Mouse (Mus musculus): Measurements from ENCODE around the gene Vps11. TPM values are rescaled to one million over a fixed set of nuclear protein-coding genes. Genes with fewer than 3 reads are reported as not detected.

The Vps11 gene
- total and polyA plus RNA-seq, 2 experiments from 2014 or later: 17.7 to 27.8 TPM

DNA sequence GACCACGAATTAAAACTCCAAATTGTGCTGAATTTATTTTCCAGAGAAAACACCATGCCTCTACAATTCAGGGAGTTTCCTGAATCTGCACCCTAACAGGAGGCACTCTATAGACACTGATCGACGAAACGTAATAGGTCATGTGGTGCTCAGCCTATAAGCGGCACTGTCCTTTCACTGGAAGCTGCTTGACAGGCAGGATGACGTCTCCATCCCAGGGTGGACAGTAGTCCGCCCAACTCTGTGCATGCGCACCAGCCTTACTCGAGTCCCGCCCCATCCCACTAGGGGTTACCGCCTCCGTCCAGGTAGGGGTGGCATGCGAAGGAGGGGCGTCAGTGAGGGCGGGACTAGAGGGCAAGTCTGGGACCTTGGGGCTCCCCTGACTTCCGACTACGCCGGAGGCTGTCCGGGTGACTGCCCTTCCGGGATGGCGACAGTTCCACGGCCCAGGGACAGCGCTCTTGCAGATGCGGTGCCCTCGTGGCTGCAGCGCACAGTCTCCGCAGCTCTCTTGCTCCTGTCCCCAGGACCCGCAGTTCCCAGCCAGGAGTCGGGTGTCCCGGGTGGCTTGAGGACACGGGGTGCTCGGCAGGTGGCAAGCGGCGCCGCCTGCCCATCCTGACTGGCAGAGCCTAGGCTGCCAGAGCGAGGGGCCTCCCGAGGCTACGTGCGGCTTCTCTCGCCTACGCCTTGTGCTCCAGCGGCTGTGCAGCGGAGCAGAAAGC, 35.4 kb upstream of the Vps11 start, which contains the start of gene Slc37a4:
Gene Slc37a4 (plus strand): TSS at position 169 of the 728 bp plus-strand sequence.
- Histone ChIP-seq H3K36me3 (replicated peaks; ENCODE audit: control insufficient read depth, insufficient read depth, low read length) (peaks cover 14% of the 10 kb centered on the region), H3K27ac (ENCODE audit: low read depth) (peak within 1 kb of the TSS; percentile 90), H3K4me1 (ENCODE audit: control insufficient read depth, insufficient read depth) (peaks cover 33% of the 10 kb centered on the region), H3K27me3 (ENCODE audit: control insufficient read depth, insufficient read depth, low read length) (no peaks in the 10 kb centered on the region), H3K4me2 (ENCODE audit: low read depth, low read length) (peak within 1 kb of the TSS; percentile 96), H3K4me3 (ENCODE audit: low read depth, low read length) (peak within 1 kb of the TSS; percentile 70), H3K9me3 (replicated peaks; ENCODE audit: control insufficient read depth, low read length) (no peaks in the 10 kb centered on the region), H3K9ac (replicated peaks; ENCODE audit: low read depth, low read length) (peak within 1 kb of the TSS; percentile 59)
- WGBS: under 1% methylated on average over 43 of the region's 43 CpGs
- ATAC-seq (ENCODE audit: insufficient read depth, low read depth) (peak; percentile 94), DNase-seq (ENCODE audit: low spot score) (peak; percentile 96)
- TF ChIP-seq EP300 (IDR thresholded peaks at IDR 0.05; ENCODE audit: low read depth) (0 out of 2 replicates have a peak, but pooled peaks have one; percentile 24), CTCF (IDR thresholded peaks at IDR 0.05; ENCODE audit: low read depth) (no peak)

DNA sequence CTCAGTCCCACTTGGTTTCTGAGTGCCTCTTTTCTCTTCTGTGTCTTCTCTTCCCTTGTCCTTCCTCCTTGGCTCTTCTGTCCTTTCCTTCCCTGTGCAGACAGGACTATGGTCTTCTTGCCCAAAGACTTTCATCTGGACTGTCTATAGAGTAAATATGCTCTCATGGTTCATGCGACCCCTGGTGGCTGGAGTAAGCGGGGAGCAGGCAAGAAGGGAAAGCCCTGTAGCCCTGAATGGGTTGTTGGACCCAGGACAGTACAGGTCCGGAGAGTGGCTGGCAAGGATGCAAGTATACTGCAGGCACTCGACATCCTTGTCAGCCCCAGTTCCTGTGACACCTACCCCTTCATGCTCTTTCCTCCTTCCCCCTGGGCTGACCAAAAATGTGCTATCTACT, 30.0 kb upstream of the Vps11 start:
- DNase-seq (ENCODE audit: low spot score) (peak; percentile 46), ATAC-seq (ENCODE audit: insufficient read depth, low read depth) (peak; percentile 57)
- no peak overlapping the region for H3K4me2 ChIP-seq (ENCODE audit: low read depth, low read length)
- TF ChIP-seq CTCF (IDR thresholded peaks at IDR 0.05; ENCODE audit: low read depth) (peak; percentile 79), EP300 (IDR thresholded peaks at IDR 0.05; ENCODE audit: low read depth) (no peak)
- H3K4me1 ChIP-seq (ENCODE audit: control insufficient read depth, insufficient read depth): no peaks in the 10 kb centered on the region
- no peak overlapping the region for H3K27ac ChIP-seq (ENCODE audit: low read depth)
- no peaks in the 10 kb centered on the region for H3K27me3 ChIP-seq (ENCODE audit: control insufficient read depth, insufficient read depth, low read length)
- no peak overlapping the region for H3K9ac ChIP-seq (replicated peaks; ENCODE audit: low read depth, low read length)
- no peak overlapping the region for H3K4me3 ChIP-seq (ENCODE audit: low read depth, low read length)
- H3K36me3 ChIP-seq (replicated peaks; ENCODE audit: control insufficient read depth, insufficient read depth, low read length): peaks cover 45% of the 10 kb centered on the region
- WGBS: 21% methylated on average over 4 of the region's 4 CpGs
- no peaks in the 10 kb centered on the region for H3K9me3 ChIP-seq (replicated peaks; ENCODE audit: control insufficient read depth, low read length)

DNA sequence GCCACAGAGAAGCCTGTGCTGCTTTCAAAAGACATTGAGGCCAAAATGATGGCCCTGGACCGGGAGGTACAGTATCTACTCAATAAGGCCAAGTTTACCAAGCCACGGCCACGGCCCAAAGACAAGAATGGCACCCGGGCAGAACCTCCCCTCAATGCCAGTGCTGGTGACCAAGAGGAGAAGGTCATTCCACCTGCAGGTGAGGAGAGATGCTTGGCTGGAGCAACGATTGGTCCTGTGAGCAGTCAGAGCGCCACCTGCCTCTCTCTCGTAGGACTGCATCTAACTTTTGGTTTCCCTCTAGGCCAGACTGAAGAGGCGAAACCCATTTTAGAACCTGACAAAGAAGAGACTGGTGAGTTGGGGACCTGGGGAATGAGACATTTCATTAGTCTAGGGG, 27.8 kb upstream of the Vps11 start:
- TF ChIP-seq EP300 (IDR thresholded peaks at IDR 0.05; ENCODE audit: low read depth) (no peak), CTCF (IDR thresholded peaks at IDR 0.05; ENCODE audit: low read depth) (peak; percentile 57)
- Histone ChIP-seq H3K9ac (replicated peaks; ENCODE audit: low read depth, low read length) (no peak overlapping the region), H3K27me3 (ENCODE audit: control insufficient read depth, insufficient read depth, low read length) (no peaks in the 10 kb centered on the region), H3K4me2 (ENCODE audit: low read depth, low read length) (no peak overlapping the region), H3K9me3 (replicated peaks; ENCODE audit: control insufficient read depth, low read length) (no peaks in the 10 kb centered on the region), H3K27ac (ENCODE audit: low read depth) (no peak overlapping the region), H3K4me3 (ENCODE audit: low read depth, low read length) (no peak overlapping the region), H3K4me1 (ENCODE audit: control insufficient read depth, insufficient read depth) (no peaks in the 10 kb centered on the region), H3K36me3 (replicated peaks; ENCODE audit: control insufficient read depth, insufficient read depth, low read length) (peaks cover 67% of the 10 kb centered on the region)
- WGBS: 55% methylated on average over 8 of the region's 8 CpGs
- DNase-seq (ENCODE audit: low spot score) (peak; percentile 39), ATAC-seq (ENCODE audit: insufficient read depth, low read depth) (no peak)

DNA sequence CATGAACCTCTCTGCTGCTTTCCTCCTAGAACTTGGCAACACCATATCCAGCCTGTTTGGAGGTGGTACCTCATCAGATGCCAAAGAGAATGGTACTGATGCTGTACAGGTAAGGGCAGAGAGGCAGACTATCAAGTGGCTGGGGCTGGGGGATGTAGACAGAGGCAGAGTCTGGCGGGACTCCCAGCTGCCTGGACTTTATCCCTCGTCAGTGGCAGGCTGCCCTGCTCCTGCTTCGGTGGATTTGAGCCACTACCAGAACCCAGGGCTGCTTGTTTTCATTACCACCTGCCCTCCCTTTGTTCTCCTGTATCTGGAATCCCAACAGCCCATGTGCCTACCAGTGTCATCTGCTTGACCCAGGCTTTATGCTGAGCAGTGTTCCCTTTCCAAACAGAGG, 25.8 kb upstream of the Vps11 start:
- H3K4me1 ChIP-seq (ENCODE audit: control insufficient read depth, insufficient read depth): no peaks in the 10 kb centered on the region
- no peak overlapping the region for H3K4me2 ChIP-seq (ENCODE audit: low read depth, low read length)
- TF ChIP-seq CTCF (IDR thresholded peaks at IDR 0.05; ENCODE audit: low read depth): no peak
- no peak for TF ChIP-seq EP300 (IDR thresholded peaks at IDR 0.05; ENCODE audit: low read depth)
- H3K27me3 ChIP-seq (ENCODE audit: control insufficient read depth, insufficient read depth, low read length): no peaks in the 10 kb centered on the region
- DNase-seq (ENCODE audit: low spot score) (no peak), ATAC-seq (ENCODE audit: insufficient read depth, low read depth) (no peak)
- H3K4me3 ChIP-seq (ENCODE audit: low read depth, low read length): no peak overlapping the region
- H3K27ac ChIP-seq (ENCODE audit: low read depth): no peak overlapping the region
- no peaks in the 10 kb centered on the region for H3K9me3 ChIP-seq (replicated peaks; ENCODE audit: control insufficient read depth, low read length)
- H3K9ac ChIP-seq (replicated peaks; ENCODE audit: low read depth, low read length): no peak overlapping the region
- peaks cover 87% of the 10 kb centered on the region for H3K36me3 ChIP-seq (replicated peaks; ENCODE audit: control insufficient read depth, insufficient read depth, low read length)
- 52% methylated on average over 3 of the region's 3 CpGs for WGBS

DNA sequence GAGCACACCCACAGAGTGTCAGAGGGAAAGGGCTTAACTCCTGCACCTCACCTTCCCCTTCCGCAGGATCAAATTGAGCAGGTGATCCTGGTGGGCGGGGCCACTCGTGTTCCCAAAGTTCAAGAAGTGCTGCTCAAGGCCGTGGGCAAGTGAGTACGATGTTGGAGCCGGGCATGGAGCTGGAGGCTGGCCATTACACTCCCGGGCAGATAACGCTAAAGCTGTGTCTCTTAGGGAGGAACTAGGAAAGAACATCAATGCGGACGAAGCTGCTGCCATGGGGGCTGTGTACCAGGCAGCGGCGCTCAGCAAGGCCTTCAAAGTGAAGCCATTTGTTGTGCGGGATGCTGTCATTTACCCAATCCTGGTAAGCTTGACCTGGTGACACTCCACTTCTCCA, 23.1 kb upstream of the Vps11 start:
- peaks cover 89% of the 10 kb centered on the region for H3K36me3 ChIP-seq (replicated peaks; ENCODE audit: control insufficient read depth, insufficient read depth, low read length)
- ATAC-seq (ENCODE audit: insufficient read depth, low read depth) (no peak), DNase-seq (ENCODE audit: low spot score) (no peak)
- WGBS: 87% methylated on average over 13 of the region's 13 CpGs
- H3K27ac ChIP-seq (ENCODE audit: low read depth): no peak overlapping the region
- H3K4me2 ChIP-seq (ENCODE audit: low read depth, low read length): no peak overlapping the region
- no peaks in the 10 kb centered on the region for H3K9me3 ChIP-seq (replicated peaks; ENCODE audit: control insufficient read depth, low read length)
- H3K27me3 ChIP-seq (ENCODE audit: control insufficient read depth, insufficient read depth, low read length): no peaks in the 10 kb centered on the region
- peaks cover 9% of the 10 kb centered on the region; the same call in 1 of the 2 replicates for H3K4me1 ChIP-seq (ENCODE audit: control insufficient read depth, insufficient read depth)
- no peak overlapping the region for H3K9ac ChIP-seq (replicated peaks; ENCODE audit: low read depth, low read length)
- TF ChIP-seq EP300 (IDR thresholded peaks at IDR 0.05; ENCODE audit: low read depth) (no peak), CTCF (IDR thresholded peaks at IDR 0.05; ENCODE audit: low read depth) (no peak)
- no peak overlapping the region for H3K4me3 ChIP-seq (ENCODE audit: low read depth, low read length)

All from heart, postnatal 0 days (tissue).